Mouse (Mus musculus) CD4-positive, CD25-positive, alpha-beta regulatory T cell (primary cell): Measurements from ENCODE around the gene Thg1l. TPM values are rescaled to one million over a fixed set of nuclear protein-coding genes. Genes with fewer than 3 reads are reported as not detected.

Experiments
- polyA plus RNA-seq: library from polyadenylated mRNA; unstranded; fragments of 100-300 nt; shearing (Covaris generic); gene quantifications from one replicate; pipeline ENCODE4 v1.2.1, GENCODE M21; 2017

Thg1l gene
- polyA plus RNA-seq, result 4.6 TPM

DNA sequence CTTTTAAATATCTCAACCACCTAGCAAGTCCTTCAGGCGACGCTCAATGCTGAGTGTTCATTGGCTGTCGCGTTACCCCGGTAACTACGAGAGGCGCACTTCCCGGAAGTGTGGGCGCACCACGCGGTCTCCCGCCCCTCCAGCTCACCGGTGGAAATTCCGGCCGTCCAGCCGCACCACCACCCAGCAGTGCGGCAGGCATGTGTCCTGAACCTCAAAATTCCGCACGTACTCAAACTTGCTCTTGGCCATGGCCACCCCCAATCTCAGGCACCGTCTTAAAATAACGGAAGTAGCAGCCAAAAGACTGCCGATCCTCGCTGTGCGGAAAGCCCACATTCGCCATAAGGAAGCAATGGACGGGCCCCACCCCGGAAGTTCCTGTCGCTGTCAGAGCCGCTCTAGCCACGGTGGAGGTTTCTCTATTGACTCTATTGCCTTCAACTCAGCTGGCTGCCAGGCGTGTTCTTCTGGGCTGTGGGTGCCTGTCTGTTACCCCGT is at the start of gene Thg1l:
TSS of gene Thg1l (minus strand) at position 368 of the 501 bp plus-strand sequence.

DNA sequence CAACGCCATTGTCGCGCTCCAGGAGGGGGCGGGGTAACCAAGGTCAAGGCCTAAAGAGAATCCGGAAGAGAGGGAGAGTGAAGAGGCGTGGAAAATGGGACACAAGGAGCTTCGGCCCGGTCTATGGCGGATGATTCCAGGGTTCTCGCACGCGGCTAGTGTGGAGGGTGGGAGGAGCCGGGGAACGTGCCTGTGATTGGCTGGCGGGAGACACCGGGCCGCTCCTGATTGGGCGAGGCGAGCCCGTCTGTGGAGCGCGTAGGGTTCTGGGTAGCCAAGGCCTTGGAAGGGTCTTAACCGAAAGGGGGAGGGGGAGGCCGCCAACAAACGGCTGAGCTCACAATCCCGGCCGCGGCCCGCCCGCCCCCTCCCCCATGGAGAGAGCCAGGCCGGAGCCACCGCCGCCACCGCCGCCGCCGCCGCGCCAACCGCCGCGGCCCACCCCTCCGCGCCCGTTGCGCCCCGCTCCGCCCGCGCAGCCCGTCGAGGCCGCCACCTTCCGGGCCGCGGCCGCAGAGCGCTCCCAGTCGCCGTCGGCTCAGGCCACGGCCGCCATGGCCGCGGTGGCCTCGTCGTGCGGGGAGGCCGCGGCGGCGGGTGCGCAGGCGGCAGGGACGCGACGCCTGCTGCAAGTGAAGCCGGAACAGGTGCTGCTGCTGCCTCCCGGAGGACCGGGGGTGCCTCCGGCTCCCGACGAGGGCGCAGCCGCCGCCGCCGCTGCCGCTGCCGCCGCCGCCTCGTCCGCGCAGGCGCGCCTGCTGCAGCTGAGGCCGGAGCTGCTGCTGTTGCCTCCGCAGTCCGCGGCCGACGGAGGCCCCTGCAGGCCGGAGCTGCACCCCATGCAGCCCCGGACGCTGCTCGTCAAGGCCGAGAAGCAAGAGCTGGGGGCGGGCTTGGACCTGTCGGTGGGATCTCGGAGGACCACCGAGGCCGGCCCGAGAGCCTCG is 24.9 kb upstream of the Thg1l start, which contains the start of gene Sox30:
TSS of gene Sox30 (plus strand) at position 365 of the 947 bp plus-strand sequence.

DNA sequence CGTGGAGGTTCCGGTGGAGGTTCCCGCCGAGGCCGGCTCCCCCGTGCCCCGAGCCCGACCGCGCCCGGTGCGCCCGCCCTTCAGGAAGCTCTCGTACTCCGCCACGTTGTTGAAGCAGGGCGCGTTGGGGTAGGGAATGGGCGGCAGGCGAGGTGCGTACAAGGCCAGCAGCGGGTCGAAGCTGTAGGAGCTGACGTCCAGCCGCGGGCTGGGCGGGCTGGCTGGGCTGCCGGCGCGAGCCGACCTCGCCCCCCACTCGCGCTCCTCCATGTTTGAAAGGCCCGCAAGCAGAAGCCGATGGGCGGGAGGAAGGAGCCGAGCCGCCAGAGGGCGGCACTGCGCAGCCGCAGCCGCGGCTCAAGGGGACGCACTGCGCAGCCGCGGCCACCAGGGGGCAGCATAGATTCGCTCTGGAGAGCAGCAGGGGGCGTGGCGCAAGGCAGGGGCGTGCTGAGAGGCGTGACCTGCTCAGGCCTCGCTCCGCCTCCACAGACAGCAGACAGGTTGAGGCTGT is 10.6 kb downstream of the Thg1l start, which contains the start of gene Lsm11:
TSS of gene Lsm11 (minus strand) at position 293 of the 514 bp plus-strand sequence.

Other genes starting within 250 kb of the Thg1l start
- gene Clint1, start 103.4 kb downstream of the Thg1l start, polyA plus RNA-seq, result 252 TPM
- gene Lsm11, start 10.6 kb downstream of the Thg1l start, polyA plus RNA-seq, result 10.5 TPM
- 0.10 TPM for gene Sox30, start 24.8 kb upstream of the Thg1l start, polyA plus RNA-seq
- 15.3 TPM for gene Gm12166, start 96.8 kb upstream of the Thg1l start, polyA plus RNA-seq
- gene Adam19, start 100.5 kb upstream of the Thg1l start, polyA plus RNA-seq, result 58.5 TPM
- 0.37 TPM for gene Nipal4, start 211.0 kb upstream of the Thg1l start, polyA plus RNA-seq